Mouse (Mus musculus): Measurements from ENCODE around the gene Hrk. TPM values are rescaled to one million over a fixed set of nuclear protein-coding genes. Genes with fewer than 3 reads are reported as not detected.

Hrk gene
- polyA plus RNA-seq, 1 experiment from 2014 or later: 0.04 TPM

DNA sequence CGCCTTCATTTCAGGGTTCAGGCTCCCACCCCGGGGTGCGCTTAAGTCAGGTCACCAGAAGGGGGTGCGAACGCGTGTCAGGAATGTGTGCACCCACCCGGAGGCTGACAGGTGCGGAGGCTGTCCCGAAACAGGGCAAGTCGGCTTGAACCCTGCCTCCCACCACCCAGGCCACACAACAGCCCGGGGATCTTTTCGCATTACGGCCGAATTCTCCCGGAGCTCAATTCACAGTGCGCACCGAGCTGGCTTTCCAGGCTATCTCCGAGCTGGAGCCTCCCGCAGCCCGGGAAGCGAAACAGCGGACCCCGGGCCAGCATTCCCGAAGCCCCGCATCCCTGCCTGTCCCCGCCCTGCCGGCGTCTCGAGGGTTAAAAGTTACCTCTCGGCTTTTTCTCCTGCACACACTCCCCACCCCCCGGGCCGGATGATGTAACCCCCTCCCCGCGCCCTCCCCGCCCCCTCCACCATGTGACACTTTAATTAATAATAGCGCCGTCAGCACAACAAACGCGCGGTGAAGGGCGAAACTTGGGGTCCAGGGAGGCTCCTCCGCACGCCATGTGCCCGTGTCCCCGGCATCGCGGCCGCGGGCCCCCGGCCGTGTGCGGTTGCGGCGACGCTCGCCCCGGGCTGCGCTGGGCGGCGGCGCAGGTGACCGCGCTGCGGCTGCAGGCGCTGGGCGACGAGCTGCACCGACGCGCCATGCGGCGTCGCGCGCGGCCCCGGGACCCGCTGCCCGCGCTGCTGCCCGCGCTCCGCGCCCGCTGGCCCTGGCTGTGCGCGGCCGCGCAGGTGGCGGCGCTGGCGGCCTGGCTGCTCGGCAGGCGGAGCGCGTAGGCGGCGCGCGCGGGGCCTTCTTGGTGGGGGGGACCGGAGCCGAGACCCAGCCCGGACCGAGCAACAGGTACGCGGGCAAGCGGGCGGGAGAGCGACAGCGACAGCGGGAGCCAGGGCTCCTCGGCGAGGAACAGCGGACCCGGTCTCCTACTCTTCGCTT lies 5.1 kb downstream of the Hrk start:
- Histone ChIP-seq H3K4me1 (peaks cover 50% of the 10 kb centered on the region), H3K27ac (peak overlapping the region; percentile 69), H3K27me3 (ENCODE audit: poor library complexity, severe bottlenecking) (peaks cover 95% of the 10 kb centered on the region), H3K36me3 (replicated peaks) (no peaks in the 10 kb centered on the region), H3K4me3 (peak overlapping the region; percentile 58), H3K9me3 (no peaks in the 10 kb centered on the region)
- WGBS: 2% methylated on average over 117 of the region's 117 CpGs
- peak; percentile 44 for DNase-seq (ENCODE audit: extremely low spot score, low spot score)

DNA sequence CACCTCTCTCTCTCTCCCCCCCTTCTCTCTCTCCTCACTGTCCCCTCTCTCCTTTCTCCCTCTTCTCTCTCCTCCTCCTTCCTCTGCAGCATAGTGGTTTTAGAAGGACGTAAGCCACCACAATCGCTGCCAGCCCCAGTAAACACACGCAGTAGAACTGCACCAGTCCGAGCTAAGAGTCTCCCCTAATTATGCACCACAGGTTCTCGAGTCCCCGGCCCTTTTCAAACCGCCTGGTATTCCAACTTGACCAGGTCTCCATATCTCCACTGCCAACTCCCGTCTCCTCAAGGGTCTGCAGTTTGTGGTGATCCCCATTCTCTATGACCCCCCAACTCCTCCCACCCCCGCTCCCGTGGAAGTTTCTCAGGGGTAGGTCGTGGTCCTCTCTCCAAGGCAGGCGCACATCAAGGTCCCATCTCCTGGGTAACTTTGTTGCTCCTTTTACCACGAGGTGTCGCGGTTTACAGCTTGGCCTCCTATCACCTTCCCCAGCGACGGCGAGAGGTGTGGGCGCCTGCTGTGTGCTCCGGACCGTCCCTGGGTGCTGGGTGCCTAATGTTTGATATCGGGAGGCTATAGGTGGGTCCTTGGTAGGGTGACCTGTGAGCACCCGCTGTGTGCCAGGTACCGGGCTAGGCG lies 6.6 kb downstream of the Hrk start:
- peak overlapping the region; percentile 40 for H3K4me3 ChIP-seq
- peaks cover 7% of the 10 kb centered on the region for H3K9me3 ChIP-seq
- H3K27me3 ChIP-seq (ENCODE audit: poor library complexity, severe bottlenecking): peaks cover 95% of the 10 kb centered on the region
- DNase-seq (ENCODE audit: extremely low spot score, low spot score): no peak
- H3K36me3 ChIP-seq (replicated peaks): no peaks in the 10 kb centered on the region
- WGBS: under 1% methylated on average over 25 of the region's 25 CpGs
- H3K27ac ChIP-seq: no peak overlapping the region
- H3K4me1 ChIP-seq: peaks cover 57% of the 10 kb centered on the region

DNA sequence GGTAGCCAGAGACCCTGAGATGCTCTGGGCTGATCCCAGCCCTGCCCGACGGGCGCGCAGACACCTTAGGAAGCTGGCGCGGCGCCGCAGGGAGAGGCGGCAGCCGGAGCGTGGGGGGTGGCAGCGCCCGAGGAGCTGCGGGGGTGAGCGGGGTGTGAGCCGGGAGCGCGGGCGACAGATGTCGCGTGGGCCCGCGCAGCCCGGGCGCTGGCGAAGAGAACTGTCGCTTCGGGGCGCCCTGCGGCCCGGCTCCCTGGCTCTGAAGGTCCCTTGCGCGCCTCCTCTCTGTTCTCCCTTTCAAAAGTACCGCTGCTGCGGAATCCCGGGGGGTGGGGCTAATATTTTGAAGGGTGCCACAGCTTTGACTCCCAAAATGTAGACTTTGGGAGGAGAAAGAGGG lies 7.2 kb downstream of the Hrk start:
- H3K27me3 ChIP-seq (ENCODE audit: poor library complexity, severe bottlenecking): peaks cover 92% of the 10 kb centered on the region
- H3K4me3 ChIP-seq: peak overlapping the region; percentile 40
- peaks cover 57% of the 10 kb centered on the region for H3K4me1 ChIP-seq
- H3K9me3 ChIP-seq: peaks cover 7% of the 10 kb centered on the region
- DNase-seq (ENCODE audit: extremely low spot score, low spot score): no peak
- WGBS: 1% methylated on average over 36 of the region's 36 CpGs
- H3K27ac ChIP-seq: no peak overlapping the region
- no peaks in the 10 kb centered on the region for H3K36me3 ChIP-seq (replicated peaks)

DNA sequence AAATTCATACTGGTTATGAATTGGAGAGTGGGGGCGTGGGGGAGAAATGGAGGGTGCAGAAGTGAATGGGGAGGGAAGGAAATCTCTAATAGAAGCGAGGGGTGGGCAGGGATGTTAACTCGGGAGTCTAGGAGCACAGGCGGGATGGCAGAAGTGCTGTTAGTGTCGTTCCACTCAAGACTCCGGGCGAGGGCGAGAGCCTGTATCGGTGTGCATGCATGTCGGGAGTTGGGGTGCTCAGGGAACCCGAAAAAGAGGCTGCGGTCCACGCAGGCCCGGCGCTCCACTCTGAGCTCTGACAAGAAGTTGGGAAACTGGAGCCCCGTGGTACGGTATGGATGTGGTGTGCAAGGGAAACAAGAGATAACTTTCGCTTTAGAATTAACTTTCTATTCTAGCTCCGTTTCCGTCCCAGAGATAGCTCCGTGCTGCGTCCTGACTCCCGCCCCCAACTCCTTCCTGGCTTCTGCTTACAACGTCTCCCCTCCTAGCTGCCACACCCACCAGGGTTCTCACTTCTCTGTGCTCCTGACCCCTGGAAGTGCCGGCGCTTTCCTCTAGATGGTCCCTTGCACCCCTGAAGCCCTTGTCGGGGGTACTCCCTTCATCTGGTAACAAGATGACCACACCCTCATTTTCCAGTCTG lies 7.8 kb downstream of the Hrk start:
- no peaks in the 10 kb centered on the region for H3K36me3 ChIP-seq (replicated peaks)
- H3K9me3 ChIP-seq: peaks cover 7% of the 10 kb centered on the region
- peak overlapping the region; percentile 40 for H3K4me3 ChIP-seq
- under 1% methylated on average over 27 of the region's 27 CpGs for WGBS
- peaks cover 92% of the 10 kb centered on the region for H3K27me3 ChIP-seq (ENCODE audit: poor library complexity, severe bottlenecking)
- H3K4me1 ChIP-seq: peaks cover 57% of the 10 kb centered on the region
- H3K27ac ChIP-seq: no peak overlapping the region
- no peak for DNase-seq (ENCODE audit: extremely low spot score, low spot score)

DNA sequence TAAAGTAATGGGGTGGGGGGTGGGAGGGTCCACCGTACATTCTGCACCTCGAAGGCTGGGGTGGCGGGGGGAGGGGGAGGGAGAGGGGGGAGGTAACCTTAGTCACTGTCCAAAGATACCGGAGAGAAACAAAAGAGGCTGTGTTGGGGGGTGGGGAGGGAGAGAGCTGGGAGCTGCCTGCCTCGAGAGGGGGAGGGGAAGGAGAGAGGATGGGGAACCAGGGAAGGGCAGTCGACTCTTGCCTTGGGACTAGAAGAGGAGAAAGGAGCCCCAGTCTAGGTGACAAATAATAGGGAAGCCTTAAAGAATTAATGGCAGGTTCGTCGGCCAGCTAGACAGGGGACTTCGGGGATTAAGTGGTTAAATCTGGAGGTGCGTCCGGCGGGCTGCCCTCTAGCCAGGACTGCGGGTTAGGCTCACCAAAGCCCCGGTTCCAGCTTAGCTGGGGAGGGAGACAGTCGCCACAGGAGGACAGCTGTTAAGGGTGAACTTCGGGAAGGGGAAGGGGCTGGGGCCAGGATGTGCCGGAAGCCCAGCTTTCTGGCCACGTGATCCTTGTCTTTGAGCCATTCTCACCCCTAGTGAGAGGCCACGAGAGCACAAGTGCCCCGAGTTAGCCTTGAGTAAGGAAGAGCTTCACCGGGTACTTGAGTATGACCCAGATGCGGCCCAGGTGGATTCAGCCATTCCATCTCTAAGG lies 10.0 kb downstream of the Hrk start:
- Histone ChIP-seq H3K4me1 (peaks cover 50% of the 10 kb centered on the region), H3K36me3 (replicated peaks) (no peaks in the 10 kb centered on the region), H3K9me3 (peaks cover 7% of the 10 kb centered on the region), H3K27ac (peak overlapping the region; percentile 63), H3K27me3 (ENCODE audit: poor library complexity, severe bottlenecking) (peaks cover 71% of the 10 kb centered on the region), H3K4me3 (peak overlapping the region; percentile 50)
- DNase-seq (ENCODE audit: extremely low spot score, low spot score): no peak
- under 1% methylated on average over 20 of the region's 22 CpGs for WGBS

DNA sequence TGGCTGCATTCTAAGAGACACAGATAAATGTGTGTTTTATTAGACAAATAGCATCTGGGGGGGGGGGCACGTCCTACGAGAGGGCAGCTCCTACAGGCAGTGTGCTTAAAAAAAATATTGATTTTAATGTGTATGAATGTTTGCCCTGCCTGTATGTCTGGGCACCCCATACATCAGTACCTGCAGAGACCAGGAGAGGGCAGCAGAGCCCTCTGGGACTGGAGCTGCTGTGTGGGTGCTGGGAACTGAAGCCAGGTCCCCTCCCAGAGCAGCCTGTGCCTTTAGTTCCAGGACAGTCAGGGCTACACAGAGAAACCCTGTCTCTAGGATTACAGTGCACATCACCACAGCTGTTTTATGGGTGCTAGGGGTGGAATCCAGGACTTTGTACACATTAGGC lies 10.7 kb downstream of the Hrk start:
- Histone ChIP-seq H3K36me3 (replicated peaks) (no peaks in the 10 kb centered on the region), H3K4me1 (peaks cover 45% of the 10 kb centered on the region), H3K27me3 (ENCODE audit: poor library complexity, severe bottlenecking) (peaks cover 65% of the 10 kb centered on the region), H3K4me3 (peak overlapping the region; percentile 50), H3K27ac (0 out of 2 replicates have a peak overlapping the region, but pooled peaks have one; percentile 63), H3K9me3 (peaks cover 7% of the 10 kb centered on the region)
- 15% methylated on average over 2 of the region's 2 CpGs for WGBS
- no peak for DNase-seq (ENCODE audit: extremely low spot score, low spot score)

DNA sequence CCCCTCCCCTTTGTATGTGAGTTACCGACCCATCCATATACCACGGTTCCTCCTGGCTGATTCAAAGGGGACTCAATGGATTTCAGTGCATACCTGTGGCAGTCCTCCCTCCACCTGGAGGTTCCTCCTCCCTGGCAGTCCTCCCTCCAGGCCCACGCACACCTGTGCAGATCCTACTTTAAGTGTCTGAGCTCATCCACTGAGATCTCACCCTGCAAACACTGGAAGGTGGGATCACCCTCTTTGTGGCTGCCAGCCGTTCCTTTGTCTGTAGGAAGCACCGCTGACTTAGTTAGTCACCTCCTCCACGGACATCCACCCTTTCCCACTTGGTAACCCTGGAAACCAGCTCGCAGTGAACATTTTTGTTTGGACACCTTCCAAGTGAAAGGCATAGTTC lies 13.2 kb downstream of the Hrk start:
- Histone ChIP-seq H3K27me3 (ENCODE audit: poor library complexity, severe bottlenecking) (peaks cover 40% of the 10 kb centered on the region), H3K36me3 (replicated peaks) (no peaks in the 10 kb centered on the region), H3K9me3 (peaks cover 7% of the 10 kb centered on the region), H3K4me3 (no peak overlapping the region), H3K4me1 (peaks cover 20% of the 10 kb centered on the region), H3K27ac (no peak overlapping the region)
- 78% methylated on average over 7 of the region's 7 CpGs for WGBS
- no peak for DNase-seq (ENCODE audit: extremely low spot score, low spot score)

DNA sequence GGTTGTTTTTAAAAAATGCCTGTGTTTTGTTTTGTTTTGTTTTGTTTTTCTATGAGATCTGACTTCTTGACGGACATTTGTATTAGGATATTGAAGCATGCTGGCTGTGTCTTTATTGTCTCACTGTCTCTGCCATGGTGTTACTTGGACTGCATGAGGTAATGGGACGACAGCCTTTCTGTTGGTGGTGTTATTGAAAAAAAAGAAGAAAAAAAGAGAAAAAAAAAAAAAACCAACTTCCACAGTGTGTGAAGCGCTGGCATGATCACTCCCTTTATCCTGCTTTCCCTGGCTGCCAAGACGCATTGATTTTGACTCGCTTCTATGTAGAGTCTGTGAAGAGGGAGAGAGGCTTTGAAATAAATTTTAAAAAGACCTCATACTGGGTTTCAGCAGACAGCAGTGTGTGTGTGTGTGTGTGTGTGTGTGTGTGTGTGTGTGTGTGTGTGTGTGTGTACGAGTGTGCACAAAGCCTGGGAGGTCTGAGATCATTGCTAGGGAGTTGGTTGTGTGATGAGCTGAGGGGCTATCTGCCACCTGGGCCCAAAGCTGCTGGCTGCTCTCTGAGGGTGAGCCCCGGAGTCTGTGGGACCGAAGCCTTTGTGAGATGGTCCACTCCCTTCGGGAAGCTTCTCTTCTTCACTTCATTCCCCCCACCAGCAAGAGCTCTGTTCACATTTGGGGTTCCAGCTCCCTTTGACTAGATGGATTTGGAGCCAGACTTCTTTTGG lies 22.6 kb downstream of the Hrk start:
- H3K4me3 ChIP-seq: no peak overlapping the region
- no peaks in the 10 kb centered on the region for H3K9me3 ChIP-seq
- H3K27ac ChIP-seq: no peak overlapping the region
- no peak for DNase-seq (ENCODE audit: extremely low spot score, low spot score)
- peaks cover 20% of the 10 kb centered on the region for H3K4me1 ChIP-seq
- peaks cover 14% of the 10 kb centered on the region for H3K27me3 ChIP-seq (ENCODE audit: poor library complexity, severe bottlenecking)
- H3K36me3 ChIP-seq (replicated peaks): no peaks in the 10 kb centered on the region
- WGBS: 86% methylated on average over 9 of the region's 9 CpGs

DNA sequence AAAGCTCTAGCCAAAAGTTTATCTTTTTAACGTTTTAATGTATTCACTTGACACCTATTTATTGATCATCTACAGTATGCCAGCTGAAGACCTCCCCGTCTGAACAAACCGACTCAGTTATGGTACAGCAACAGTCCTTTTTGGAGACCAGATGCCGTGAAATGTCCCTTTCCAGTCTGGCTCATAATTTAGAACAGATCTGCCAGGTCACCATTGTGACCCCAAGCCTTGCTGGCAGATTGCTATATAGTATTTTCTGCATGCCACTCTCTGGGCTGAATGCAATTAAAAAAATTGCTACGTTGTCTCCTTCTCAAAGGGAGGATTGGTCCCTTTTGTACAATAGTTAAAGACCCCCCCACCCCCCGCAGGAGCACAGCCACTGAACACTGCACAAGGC lies 23.9 kb downstream of the Hrk start:
- DNase-seq (ENCODE audit: extremely low spot score, low spot score): no peak
- WGBS: 60% methylated on average over 6 of the region's 6 CpGs
- Histone ChIP-seq H3K4me1 (peaks cover 31% of the 10 kb centered on the region), H3K27ac (no peak overlapping the region), H3K27me3 (ENCODE audit: poor library complexity, severe bottlenecking) (peaks cover 27% of the 10 kb centered on the region), H3K4me3 (no peak overlapping the region), H3K36me3 (replicated peaks) (no peaks in the 10 kb centered on the region), H3K9me3 (no peaks in the 10 kb centered on the region)

DNA sequence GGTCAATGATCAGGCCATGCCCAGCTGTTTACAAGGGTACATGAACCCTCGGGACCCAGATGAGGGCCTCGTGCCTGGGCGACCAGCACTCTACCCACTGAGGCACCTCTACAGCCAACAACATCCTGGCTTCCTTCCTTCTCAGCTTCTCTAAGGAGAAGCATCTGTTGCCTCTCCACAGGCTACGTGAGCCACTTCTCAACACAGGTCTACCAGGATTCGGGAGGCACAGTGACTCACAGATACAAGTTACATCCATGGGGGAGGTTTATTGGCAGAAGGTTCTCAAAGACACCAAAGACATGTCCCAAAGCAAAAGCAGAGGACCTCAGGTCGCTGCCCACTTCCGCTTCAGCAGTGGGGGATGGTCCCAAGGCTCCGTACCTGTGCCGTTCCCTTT lies 26.0 kb downstream of the Hrk start:
- WGBS: 88% methylated on average over 9 of the region's 9 CpGs
- Histone ChIP-seq H3K4me1 (peaks cover 35% of the 10 kb centered on the region), H3K9me3 (no peaks in the 10 kb centered on the region), H3K36me3 (replicated peaks) (no peaks in the 10 kb centered on the region), H3K27ac (no peak overlapping the region), H3K27me3 (ENCODE audit: poor library complexity, severe bottlenecking) (peaks cover 35% of the 10 kb centered on the region), H3K4me3 (no peak overlapping the region)
- DNase-seq (ENCODE audit: extremely low spot score, low spot score): no peak

DNA sequence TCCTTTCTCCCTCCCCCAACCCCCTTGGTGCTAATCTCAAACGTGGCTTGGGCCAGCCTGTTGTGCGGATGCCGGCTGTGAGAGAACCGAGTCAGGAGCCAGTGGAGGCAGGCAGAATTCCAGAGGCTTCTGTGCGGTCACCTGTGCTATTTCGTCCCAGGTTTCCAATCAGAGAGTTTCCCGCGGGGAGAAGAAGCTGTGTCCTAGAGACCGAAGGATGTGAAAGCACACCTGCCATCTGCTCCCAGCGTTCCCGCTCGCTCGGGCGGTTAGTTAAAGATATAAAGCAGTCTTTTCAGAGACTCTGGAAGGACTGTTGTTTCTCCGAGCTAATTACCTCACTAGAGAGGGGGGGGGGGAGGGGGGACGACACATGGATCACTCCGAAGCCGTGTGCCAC lies 27.8 kb downstream of the Hrk start:
- WGBS: 20% methylated on average over 18 of the region's 18 CpGs
- Histone ChIP-seq H3K9me3 (no peaks in the 10 kb centered on the region), H3K27me3 (ENCODE audit: poor library complexity, severe bottlenecking) (peaks cover 35% of the 10 kb centered on the region), H3K27ac (peak overlapping the region; percentile 40; the same call in 1 of the 2 replicates), H3K4me3 (no peak overlapping the region; the same call in 1 of the 2 replicates), H3K4me1 (peaks cover 38% of the 10 kb centered on the region), H3K36me3 (replicated peaks) (no peaks in the 10 kb centered on the region)
- DNase-seq (ENCODE audit: extremely low spot score, low spot score): no peak

DNA sequence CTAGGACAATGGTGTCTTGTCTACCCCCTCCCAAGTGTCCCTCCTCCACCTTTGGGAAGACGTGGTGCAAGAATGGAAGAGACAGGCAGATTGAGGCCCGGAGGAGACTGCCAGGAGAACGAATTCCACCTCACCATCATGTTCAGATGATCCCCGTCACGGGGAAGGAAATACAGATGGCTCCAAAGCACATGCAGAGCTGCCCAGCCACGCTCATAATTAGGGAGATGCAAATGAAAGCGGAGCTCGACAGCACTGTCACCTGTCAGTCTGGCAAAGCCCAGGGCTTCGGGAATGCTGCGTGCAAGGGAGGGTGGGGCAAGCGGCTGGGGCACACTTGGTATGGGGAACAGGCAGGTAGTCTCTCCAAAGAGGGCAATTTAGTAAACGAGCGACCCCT lies 33.0 kb downstream of the Hrk start:
- Histone ChIP-seq H3K4me1 (peaks cover 17% of the 10 kb centered on the region), H3K27ac (no peak overlapping the region)

More for the DNA sequence above, 33.0 kb downstream of the Hrk start:
- peaks cover 17% of the 10 kb centered on the region for H3K27me3 ChIP-seq (ENCODE audit: poor library complexity, severe bottlenecking)
- DNase-seq (ENCODE audit: extremely low spot score, low spot score): no peak
- WGBS: 80% methylated on average over 13 of the region's 13 CpGs
- no peaks in the 10 kb centered on the region for H3K9me3 ChIP-seq
- H3K36me3 ChIP-seq (replicated peaks): no peaks in the 10 kb centered on the region; the same call in 1 of the 2 replicates
- no peak overlapping the region for H3K4me3 ChIP-seq
